Mouse (Mus musculus) mesoderm, embryonic 11.5 days (tissue): ENCODE data around the gene Rbsn.

Source experiments
- DNase-seq: peaks from one replicate; pipeline ENCODE4 v3.0.0-alpha.2; 2012; ENCODE audit warnings: low read depth, low spot score

Gene Rbsn

DNA sequence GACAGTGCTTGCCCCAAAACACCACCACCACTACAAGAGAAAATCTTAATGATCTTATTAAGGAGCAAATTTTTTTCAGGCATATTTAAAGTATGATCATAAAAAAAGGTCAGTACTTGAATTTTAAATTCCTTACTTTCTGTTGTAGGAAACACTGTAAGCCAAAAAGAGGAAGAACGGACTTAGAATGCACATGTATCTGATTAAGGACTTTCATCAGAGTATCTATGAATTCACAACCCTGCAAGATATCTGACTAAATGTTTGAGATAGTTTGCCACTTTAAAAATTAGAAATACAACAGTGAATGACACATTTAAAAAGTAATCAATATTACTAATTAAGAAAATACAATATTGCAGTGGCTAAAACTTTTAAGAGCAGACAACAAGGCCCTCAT is 38.3 kb downstream of the Rbsn start:
- no peak for DNase-seq

DNA sequence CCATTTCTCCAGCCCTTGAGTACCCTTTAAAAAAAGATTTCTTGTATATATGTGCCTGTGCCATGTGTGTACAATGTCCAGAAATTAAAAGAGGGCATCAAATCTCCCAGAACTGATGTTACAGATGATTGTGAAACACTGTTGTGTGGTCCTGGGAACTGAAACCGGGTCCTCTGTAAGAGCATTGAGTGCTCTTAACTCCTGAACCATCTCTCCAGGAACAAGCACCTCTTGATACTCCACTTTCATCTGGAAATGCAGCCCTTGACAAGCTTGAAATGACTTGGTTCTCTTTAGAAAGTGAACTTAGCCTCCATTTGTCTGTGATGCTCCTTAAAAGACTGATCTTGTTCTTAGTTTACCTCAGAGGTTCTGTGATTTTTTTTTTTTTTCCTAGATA is 52.0 kb downstream of the Rbsn start:
- DNase-seq, result no peak

DNA sequence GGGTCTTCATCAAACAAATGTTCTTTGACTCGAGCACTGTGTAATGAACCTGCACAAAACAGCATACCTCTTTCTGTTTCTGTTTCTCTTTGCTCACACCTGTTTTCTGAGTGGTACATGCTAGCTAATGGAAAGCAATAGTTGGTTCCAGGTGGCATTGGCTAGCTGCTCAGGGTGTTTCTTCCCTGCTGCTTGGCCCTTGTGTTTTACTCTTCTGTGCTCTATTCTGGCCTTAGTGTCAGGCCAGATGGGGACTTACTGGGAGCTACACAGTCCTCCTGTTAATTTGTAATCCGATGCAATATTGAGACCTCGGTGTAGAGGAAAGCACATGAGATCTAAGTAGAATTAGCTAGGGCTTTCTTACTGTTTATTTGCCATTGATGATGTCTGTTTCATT is 55.9 kb downstream of the Rbsn start:
- DNase-seq, result no peak

DNA sequence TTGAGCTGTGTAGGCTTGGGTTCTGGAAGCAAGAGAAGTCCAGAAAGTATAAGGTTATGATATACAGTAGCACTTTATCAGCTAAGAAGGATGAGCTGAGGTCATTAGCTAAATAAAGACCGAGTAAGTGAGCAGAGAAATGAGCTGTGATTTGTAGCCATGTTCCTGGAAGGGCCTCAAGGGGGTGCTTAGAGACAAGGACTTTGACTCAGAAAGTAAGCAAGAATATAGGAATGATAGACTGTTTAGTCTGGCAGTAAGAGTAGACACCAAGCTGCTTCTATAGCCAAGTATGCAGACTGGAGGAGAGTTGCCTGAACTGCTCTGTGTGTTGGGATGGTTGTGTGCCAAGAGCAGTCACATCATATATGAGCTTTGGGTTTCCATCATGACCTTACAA is 61.0 kb downstream of the Rbsn start:
- no peak for DNase-seq

DNA sequence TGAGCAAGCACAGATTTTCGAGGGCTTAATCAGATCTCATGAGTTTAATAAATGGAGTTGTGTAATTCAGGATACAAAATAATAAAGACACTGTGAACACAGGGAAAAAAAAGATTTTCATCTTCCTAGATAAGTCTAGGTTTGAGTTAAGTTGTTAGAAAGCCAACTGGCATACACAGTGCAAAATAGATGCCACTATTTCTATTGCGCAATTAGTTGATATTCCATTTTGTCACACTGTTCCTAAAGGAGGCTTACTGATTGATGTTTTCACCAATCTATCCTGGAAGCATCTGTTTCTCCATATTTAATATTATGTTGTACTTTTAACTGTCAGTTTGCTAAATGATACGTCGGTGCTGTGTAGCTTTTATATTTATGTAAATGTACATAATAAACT is 68.8 kb downstream of the Rbsn start:
- DNase-seq, result no peak
